Mouse (Mus musculus) activated CD4-positive, CD25-positive, alpha-beta regulatory T cell, adult 4 months (primary cell): ENCODE results near the gene Dennd2a. TPM values are rescaled to one million over a fixed set of nuclear protein-coding genes. Genes with fewer than 3 reads are reported as not detected.
"Not testable (repeated sequence)": the region's sequence is repeated elsewhere in the genome, so short reads cannot be mapped to it uniquely, and the experiment has no call there.

ENCODE experiments used
- ATAC-seq: one replicate; pipeline ENCODE4 v1.8.0; 2017
- polyA plus RNA-seq, 2 experiments: library from polyadenylated mRNA; unstranded; fragments of 100-300 nt; shearing (Covaris generic); gene quantifications; one replicate each; pipeline ENCODE4 v1.2.1; 2017

Dennd2a gene
- polyA plus RNA-seq, 2 experiments from 2014 or later: 1.3 TPM; not detected in 1

GRCm38 (mm10) chr6:39419386-39419850, 138.2 kb downstream of the Dennd2a start:
- peak; percentile 8 for ATAC-seq

DNA sequence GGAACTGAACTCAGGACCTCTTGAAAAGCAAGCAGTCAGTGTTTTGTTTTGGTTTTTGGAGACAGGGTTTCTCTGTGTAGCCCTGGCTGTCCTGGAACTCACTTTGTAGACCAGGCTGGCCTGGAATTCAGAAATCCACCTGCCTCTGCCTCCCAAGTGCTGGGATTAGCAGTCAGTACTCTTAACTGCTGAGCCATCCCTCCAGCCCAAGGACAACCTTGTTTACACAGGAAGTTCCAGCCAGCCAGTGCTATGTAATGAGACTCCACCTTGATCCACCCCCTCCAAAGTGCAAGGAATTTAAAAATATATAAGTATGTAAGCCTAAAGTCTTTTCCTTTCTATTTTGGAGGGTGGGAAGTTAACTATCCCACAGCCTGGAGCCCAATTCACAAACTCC, 141.0 kb downstream of the Dennd2a start:
- not testable (repeated sequence) for ATAC-seq

- ATAC-seq: peak; percentile 22
Measured at GRCm38 (mm10) chr6:39415762-39416161, 141.9 kb downstream of the Dennd2a start.

DNA sequence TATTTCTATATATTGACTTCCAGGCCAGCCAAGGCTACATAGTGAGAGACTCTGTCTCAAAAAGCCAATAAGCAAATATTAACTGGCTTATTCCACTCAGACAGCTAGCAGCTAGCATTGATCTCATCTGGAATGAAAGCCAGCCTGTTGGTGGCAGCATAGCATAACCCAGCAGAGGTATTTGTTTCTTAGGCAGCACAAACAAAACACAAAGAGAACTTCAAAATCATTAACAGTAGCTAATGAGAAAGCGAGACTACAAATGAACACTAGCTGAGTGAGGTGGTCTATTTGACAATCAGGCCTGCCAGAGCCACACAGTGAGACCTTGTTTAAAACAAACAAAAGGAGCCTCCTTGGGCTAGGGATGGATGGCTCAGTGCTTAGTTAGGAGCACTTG, 143.6 kb downstream of the Dennd2a start:
- no peak for ATAC-seq

Other genes with a start within 250 kb of the Dennd2a start
- gene Slc37a3, start 180.2 kb downstream of the Dennd2a start, polyA plus RNA-seq: 10 to 100 TPM; 41.2 to 43.6 TPM
- 10 to 100 TPM; 64.0 to 72.1 TPM for gene Rab19, start 176.7 kb downstream of the Dennd2a start, polyA plus RNA-seq
- 10 to 100 TPM; 58.4 to 63.4 TPM for gene Mkrn1, start 137.4 kb downstream of the Dennd2a start, polyA plus RNA-seq
- 10 to 100 TPM; 21.6 to 27.7 TPM for gene Adck2, start 16.0 kb upstream of the Dennd2a start, polyA plus RNA-seq
- 1 to 10 TPM in 1 of 2 experiments, not detected in 1; 2.4 TPM for gene Gm42420, start 27.9 kb upstream of the Dennd2a start, polyA plus RNA-seq
- gene Ndufb2, start 34.7 kb upstream of the Dennd2a start, polyA plus RNA-seq: 10 to 100 TPM; 91.9 to 92.5 TPM
- gene Braf, start 167.6 kb upstream of the Dennd2a start, polyA plus RNA-seq: 10 to 100 TPM; 15.0 to 15.6 TPM